8 mouse cellular contexts compared by ENCODE assay signal in the genomic region with DNA sequence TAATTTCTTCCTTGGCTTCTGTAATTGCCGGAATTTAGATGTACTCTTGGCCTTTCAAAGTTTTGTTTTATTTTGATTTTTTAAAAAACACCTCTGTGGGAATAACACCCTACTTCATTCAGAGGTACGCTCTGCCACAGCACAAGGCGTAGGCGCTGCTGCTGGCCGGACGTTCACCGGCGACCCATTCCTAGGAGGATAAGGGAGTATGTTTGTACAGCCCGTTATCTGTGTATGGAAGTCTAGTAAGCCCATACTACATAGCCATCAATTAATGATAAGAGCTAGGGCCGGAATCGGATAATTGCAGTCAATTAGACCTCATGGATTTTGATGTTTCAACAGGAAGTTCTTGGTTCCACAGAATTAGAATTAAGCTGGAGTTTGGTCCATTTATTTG. TPM values are rescaled to one million over a fixed set of nuclear protein-coding genes. Genes with fewer than 3 reads are reported as not detected.
DNase-seq lines count a peak whose midpoint lies in the region; ATAC-seq and TF ChIP-seq lines count a peak whose summit lies in the region.

No protein-coding gene starts in this region.

- H3K27ac ChIP-seq in lung, embryonic 15.5 days, result peak overlapping the region; percentile 82
- no peak overlapping the region for H3K27ac ChIP-seq in cortical plate, adult 2 months (ENCODE audit: insufficient read depth, low read length)
- no peak overlapping the region for H3K27ac ChIP-seq in neural tube, embryonic 14.5 days (ENCODE audit: low read depth, low read length)

- peaks cover 15% of the 10 kb centered on the region; the same call in 1 of the 2 replicates for H3K36me3 ChIP-seq in lung, embryonic 15.5 days
- H3K36me3 ChIP-seq in neural tube, embryonic 14.5 days (ENCODE audit: control insufficient read depth, insufficient read depth, low read length), result peaks cover 7% of the 10 kb centered on the region; the same call in 1 of the 2 replicates

- ATAC-seq in lung, embryonic 15.5 days (ENCODE audit: borderline replicate concordance, extremely low read depth, low FRiP score, low TSS enrichment), result peak; percentile 44; the same call in 1 of the 2 replicates
- ATAC-seq in neural tube, embryonic 14.5 days (ENCODE audit: low read depth), result no peak

- DNase-seq in lung, postnatal 10 days, result no peak
- DNase-seq in heart, postnatal 14 days, result peak; percentile 18 to 19
- DNase-seq in liver, result peak; percentile 75
- DNase-seq in frontal cortex, postnatal 14 days (ENCODE audit: low spot score in 2 of 2), result no peak
- no peak for DNase-seq in layer of hippocampus, postnatal 25 days (ENCODE audit: extremely low spot score in 1 of 2, low spot score in 1 of 2)

- 0 out of 2 replicates have a peak, but pooled peaks cover 3% of the 10 kb centered on the region for H3K27me3 ChIP-seq in lung, embryonic 15.5 days
- H3K27me3 ChIP-seq in neural tube, embryonic 14.5 days (ENCODE audit: control insufficient read depth, insufficient read depth, low read length), result no peaks in the 10 kb centered on the region

- H3K4me3 ChIP-seq in lung, embryonic 15.5 days, result peak overlapping the region; percentile 98
- H3K4me3 ChIP-seq in cortical plate, adult 2 months (ENCODE audit: insufficient read depth, low read length), result peak overlapping the region; percentile 86
- H3K4me3 ChIP-seq in neural tube, embryonic 14.5 days (ENCODE audit: low read depth, low read length), result peak overlapping the region; percentile 72

- intact Hi-C loops in heart, postnatal 14 days (cut with DNase I), result loop anchor here (2.0 to 5.0 kb wide), 2 partner anchors 18 to 123 kb away; a partner anchor contains a TSS

- under 1% methylated on average over 11 of the region's 11 CpGs for WGBS in lung, embryonic 15.5 days
- under 1% methylated on average over 11 of the region's 11 CpGs for WGBS in neural tube, embryonic 14.5 days

- TF ChIP-seq POLR2A in cortical plate, adult 2 months (IDR thresholded peaks at IDR 0.05; ENCODE audit: extremely low read depth, insufficient read depth, low read length), result no peak

- no peaks in the 10 kb centered on the region for H3K9me3 ChIP-seq in lung, embryonic 15.5 days
- no peaks in the 10 kb centered on the region for H3K9me3 ChIP-seq in neural tube, embryonic 14.5 days (ENCODE audit: control insufficient read depth, low read length)

- peak overlapping the region; percentile 95 for H3K9ac ChIP-seq in lung, embryonic 15.5 days
- peak overlapping the region; percentile 68 for H3K9ac ChIP-seq in neural tube, embryonic 14.5 days (replicated peaks; ENCODE audit: low read depth, low read length)

- peak overlapping the region; percentile 69 for H3K4me2 ChIP-seq in lung, embryonic 15.5 days
- H3K4me2 ChIP-seq in neural tube, embryonic 14.5 days (ENCODE audit: low read depth, low read length), result peak overlapping the region; percentile 69

- TF ChIP-seq CTCF in cortical plate, adult 2 months (IDR thresholded peaks at IDR 0.05; ENCODE audit: extremely low read depth, insufficient read depth, low read length), result no peak

- peaks cover 5% of the 10 kb centered on the region; the same call in 1 of the 2 replicates for H3K4me1 ChIP-seq in lung, embryonic 15.5 days
- H3K4me1 ChIP-seq in cortical plate, adult 2 months (ENCODE audit: control insufficient read depth, insufficient read depth, low read length), result no peaks in the 10 kb centered on the region
- peaks cover 5% of the 10 kb centered on the region; the same call in 1 of the 2 replicates for H3K4me1 ChIP-seq in neural tube, embryonic 14.5 days (ENCODE audit: control insufficient read depth, insufficient read depth, low read length)

RNA-seq across cellular contexts. Expression of a gene that starts 0.5 kb away (rescaled TPM):
- polyA plus RNA-seq in lung, embryonic 15.5 days (2015; fragmentation: Nextera tagmentation; extraction: Ambion mirVana), result 55.7 and 58.8 TPM in 2 replicates
- polyA plus RNA-seq in cortical plate, adult 2 months (2012; rRNA removed), result 43.1 and 45.5 TPM in 2 replicates
- 10 to 100 TPM; 31.4 to 32.8 TPM for total RNA-seq in heart, postnatal 14 days (2021)
- 25.3 and 27.3 TPM in 2 replicates for polyA plus RNA-seq in neural tube, embryonic 14.5 days (2014; fragmentation: Nextera tagmentation; extraction: Ambion mirVana)
- 10 to 100 TPM; 30.1 to 33.3 TPM for total RNA-seq in layer of hippocampus, postnatal 25 days (2021)

RNA-seq across cellular contexts. Expression of a gene that starts 18.6 kb away (rescaled TPM):
- 42.2 and 42.6 TPM in 2 replicates for polyA plus RNA-seq in lung, embryonic 15.5 days (2015; fragmentation: Nextera tagmentation; extraction: Ambion mirVana)
- 38.5 and 40.7 TPM in 2 replicates for polyA plus RNA-seq in cortical plate, adult 2 months (2012; rRNA removed)
- 10 to 100 TPM; 20.0 to 20.8 TPM for total RNA-seq in heart, postnatal 14 days (2021)
- polyA plus RNA-seq in neural tube, embryonic 14.5 days (2014; fragmentation: Nextera tagmentation; extraction: Ambion mirVana), result 42.9 and 44.4 TPM in 2 replicates
- 10 to 100 TPM; 29.5 to 31.9 TPM for total RNA-seq in layer of hippocampus, postnatal 25 days (2021)

Comparison
In these comparisons a context has a peak if more than half of its experiments do, and no peak if none do; other contexts are left out.
1. DNase-seq: peak in heart, postnatal 14 days (2 of 2) and liver (single experiment); none in lung, postnatal 10 days (single experiment), frontal cortex, postnatal 14 days (0 of 2) and layer of hippocampus, postnatal 25 days (0 of 2).
2. Peak in every context shown above with its lines, with median percentiles within 50 percentile points of each other: H3K4me3 ChIP-seq.